Mouse (Mus musculus): Measurements from ENCODE around the gene Hck. TPM values are rescaled to one million over a fixed set of nuclear protein-coding genes. Genes with fewer than 3 reads are reported as not detected.

Hck gene
- polyA plus RNA-seq (2014; fragmentation: Illumina TruSeq; extraction: RNeasy Lipid Tissue Mini Kit (QIAGEN cat#74804); ENCODE audit: low read depth, low replicate concordance): 2.9 TPM

GRCm38 (mm10) chr2:153108313-153109264, at the start of gene Hck:
Hck (plus strand) TSS chr2:153108468.

GRCm38 (mm10) chr2:153065747-153066508, 42.3 kb upstream of the Hck start, which contains the start of gene Ccm2l:
Ccm2l (plus strand) TSS chr2:153065955.

GRCm38 (mm10) chr2:153160844-153161683, 52.8 kb downstream of the Hck start, which contains the start of gene Tm9sf4:
Tm9sf4 (plus strand) TSS chr2:153161303.

Other genes with a start within 250 kb of the Hck start
- 1.1 TPM for gene Mylk2, start 197.1 kb upstream of the Hck start, polyA plus RNA-seq (2014; fragmentation: Illumina TruSeq; extraction: RNeasy Lipid Tissue Mini Kit (QIAGEN cat#74804); ENCODE audit: low read depth, low replicate concordance)
- gene Foxs1, start 175.3 kb upstream of the Hck start, polyA plus RNA-seq (2014; fragmentation: Illumina TruSeq; extraction: RNeasy Lipid Tissue Mini Kit (QIAGEN cat#74804); ENCODE audit: low read depth, low replicate concordance): 5.9 TPM
- 21.3 TPM for gene Dusp15, start 156.8 kb upstream of the Hck start, polyA plus RNA-seq (2014; fragmentation: Illumina TruSeq; extraction: RNeasy Lipid Tissue Mini Kit (QIAGEN cat#74804); ENCODE audit: low read depth, low replicate concordance)
- gene Ttll9, start 146.0 kb upstream of the Hck start, polyA plus RNA-seq (2014; fragmentation: Illumina TruSeq; extraction: RNeasy Lipid Tissue Mini Kit (QIAGEN cat#74804); ENCODE audit: low read depth, low replicate concordance): 12.9 TPM
- 219 TPM for gene Pdrg1, start 93.0 kb upstream of the Hck start, polyA plus RNA-seq (2014; fragmentation: Illumina TruSeq; extraction: RNeasy Lipid Tissue Mini Kit (QIAGEN cat#74804); ENCODE audit: low read depth, low replicate concordance)
- 4.2 TPM for gene Xkr7, start 76.6 kb upstream of the Hck start, polyA plus RNA-seq (2014; fragmentation: Illumina TruSeq; extraction: RNeasy Lipid Tissue Mini Kit (QIAGEN cat#74804); ENCODE audit: low read depth, low replicate concordance)
- 11.4 TPM for gene Ccm2l, start 42.5 kb upstream of the Hck start, polyA plus RNA-seq (2014; fragmentation: Illumina TruSeq; extraction: RNeasy Lipid Tissue Mini Kit (QIAGEN cat#74804); ENCODE audit: low read depth, low replicate concordance)
- 66.5 TPM for gene Tm9sf4, start 52.8 kb downstream of the Hck start, polyA plus RNA-seq (2014; fragmentation: Illumina TruSeq; extraction: RNeasy Lipid Tissue Mini Kit (QIAGEN cat#74804); ENCODE audit: low read depth, low replicate concordance)
- 3.0 TPM for gene Tspyl3, start 117.0 kb downstream of the Hck start, polyA plus RNA-seq (2014; fragmentation: Illumina TruSeq; extraction: RNeasy Lipid Tissue Mini Kit (QIAGEN cat#74804); ENCODE audit: low read depth, low replicate concordance)
- 8.0 TPM for gene Plagl2, start 133.0 kb downstream of the Hck start, polyA plus RNA-seq (2014; fragmentation: Illumina TruSeq; extraction: RNeasy Lipid Tissue Mini Kit (QIAGEN cat#74804); ENCODE audit: low read depth, low replicate concordance)
- gene Pofut1, start 133.1 kb downstream of the Hck start, polyA plus RNA-seq (2014; fragmentation: Illumina TruSeq; extraction: RNeasy Lipid Tissue Mini Kit (QIAGEN cat#74804); ENCODE audit: low read depth, low replicate concordance): 16.7 TPM
- 17.4 TPM for gene Kif3b, start 182.9 kb downstream of the Hck start, polyA plus RNA-seq (2014; fragmentation: Illumina TruSeq; extraction: RNeasy Lipid Tissue Mini Kit (QIAGEN cat#74804); ENCODE audit: low read depth, low replicate concordance)
- 18.3 TPM for gene Asxl1, start 237.4 kb downstream of the Hck start, polyA plus RNA-seq (2014; fragmentation: Illumina TruSeq; extraction: RNeasy Lipid Tissue Mini Kit (QIAGEN cat#74804); ENCODE audit: low read depth, low replicate concordance)